Mouse (Mus musculus) left cerebral cortex, adult 8-10 months (tissue): ENCODE measurements around the gene Klhl32. TPM values are rescaled to one million over a fixed set of nuclear protein-coding genes. Genes with fewer than 3 reads are reported as not detected.
"Not testable (repeated sequence)": the region's sequence is repeated elsewhere in the genome, so short reads cannot be mapped to it uniquely, and the experiment has no call there.

Experiments
- DNase-seq, 2 experiments: peaks; one replicate each; pipeline ENCODE4 v3.0.0; 2022; ENCODE audit warnings: low spot score in 2 of 2
- total RNA-seq, 4 experiments: library from RNA; stranded (reverse); gene quantifications; 2 replicates each; pipeline ENCODE4 v1.2.4; 2022

The Klhl32 gene
- total RNA-seq, 4 experiments from 2014 or later = 15.1 to 18.5 (median 17.2) TPM

DNA sequence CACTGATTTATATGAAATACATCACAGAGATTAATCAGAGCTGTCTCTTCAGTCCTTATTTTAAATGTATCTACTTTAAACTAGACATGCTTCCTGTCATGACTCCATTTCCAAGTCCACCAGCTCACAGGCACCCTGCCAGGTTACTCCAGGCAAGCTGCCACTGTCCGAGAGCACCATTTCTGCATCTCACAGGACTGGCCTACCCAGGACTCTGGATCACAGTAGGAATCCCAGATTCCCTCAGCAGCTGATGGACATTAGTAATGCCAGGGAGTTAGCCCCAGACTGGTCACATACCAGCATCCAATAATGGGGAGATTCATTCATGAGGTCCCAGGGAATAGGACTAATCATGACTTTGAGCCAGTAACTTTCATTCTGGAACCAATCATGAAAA, 54.7 kb downstream of the Klhl32 start:
- no peak for DNase-seq

DNA sequence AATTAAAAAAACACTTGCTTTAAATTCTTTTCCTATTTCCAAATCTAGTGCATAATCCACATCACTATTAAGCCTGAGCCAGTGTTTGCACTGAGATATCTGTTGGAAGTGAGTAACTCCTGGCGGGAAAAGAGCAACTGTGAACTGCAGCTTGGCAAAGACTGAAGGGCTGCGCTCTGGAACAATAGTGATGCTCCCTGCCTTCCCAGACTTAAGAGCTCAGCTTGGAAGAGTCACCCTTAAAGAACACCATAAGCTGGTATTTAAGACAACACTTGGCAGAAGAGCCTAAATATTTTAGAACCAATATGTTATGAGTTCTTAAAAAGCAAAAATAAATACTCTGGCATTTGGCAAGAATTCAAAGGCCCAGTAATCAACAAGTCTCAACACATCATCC, 55.7 kb downstream of the Klhl32 start:
- DNase-seq = no peak

DNA sequence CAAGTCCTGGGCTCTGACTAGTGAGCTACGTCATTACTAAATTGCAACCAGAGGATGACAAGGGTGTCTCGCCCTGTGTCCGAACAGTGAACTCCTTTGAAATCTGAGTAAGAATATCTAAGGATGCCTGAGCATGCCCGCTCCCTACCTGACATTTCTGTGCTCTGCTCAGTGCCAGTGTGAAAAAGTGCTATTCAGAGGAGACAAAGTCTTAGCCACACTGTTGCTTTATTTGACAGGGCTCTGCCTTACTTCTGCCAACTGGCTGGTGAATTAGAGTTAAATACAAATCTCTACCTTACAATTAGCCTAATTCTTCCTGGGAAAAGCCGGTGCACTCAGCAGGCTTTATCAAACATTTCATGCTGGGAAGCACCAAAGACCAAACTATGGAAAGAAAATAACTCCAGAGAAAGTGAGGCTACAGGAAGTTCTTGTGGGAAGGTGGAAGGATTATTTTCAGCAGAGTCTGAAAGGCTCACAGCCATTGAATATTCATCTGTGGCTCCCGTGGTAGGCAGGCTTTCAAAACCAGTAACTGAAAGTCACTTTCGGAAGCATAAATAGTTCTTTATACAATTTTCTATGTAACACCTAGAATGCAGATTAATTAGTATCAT, 57.1 kb downstream of the Klhl32 start:
- DNase-seq = no peak

DNA sequence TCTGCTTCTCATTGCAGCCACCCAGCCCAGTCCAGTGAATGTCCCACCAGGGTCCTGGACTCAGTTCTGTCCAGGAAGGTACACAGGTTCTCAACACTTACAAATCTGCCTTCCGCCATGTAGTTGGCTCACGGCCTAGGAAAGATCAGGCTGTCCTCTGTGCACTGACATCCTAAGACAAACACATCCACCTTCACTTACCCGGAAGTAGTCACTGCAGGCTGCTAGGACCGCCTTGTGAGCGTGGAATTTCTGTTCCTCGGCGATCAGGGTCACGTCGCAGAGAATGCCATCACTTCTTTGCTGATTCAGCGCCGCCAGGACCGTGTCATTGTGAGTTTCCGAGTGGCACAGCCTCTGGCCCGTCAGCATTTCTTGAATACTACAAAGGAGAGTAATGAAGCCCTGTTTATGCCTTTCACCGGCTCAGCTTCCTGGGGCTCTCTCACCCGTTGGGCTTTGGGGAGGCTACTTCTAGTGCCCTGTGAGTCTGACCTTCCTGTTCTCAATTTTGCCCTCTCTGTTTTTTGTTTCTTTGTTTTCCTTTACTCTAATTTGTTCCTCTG, 58.4 kb downstream of the Klhl32 start:
- no peak for DNase-seq

DNA sequence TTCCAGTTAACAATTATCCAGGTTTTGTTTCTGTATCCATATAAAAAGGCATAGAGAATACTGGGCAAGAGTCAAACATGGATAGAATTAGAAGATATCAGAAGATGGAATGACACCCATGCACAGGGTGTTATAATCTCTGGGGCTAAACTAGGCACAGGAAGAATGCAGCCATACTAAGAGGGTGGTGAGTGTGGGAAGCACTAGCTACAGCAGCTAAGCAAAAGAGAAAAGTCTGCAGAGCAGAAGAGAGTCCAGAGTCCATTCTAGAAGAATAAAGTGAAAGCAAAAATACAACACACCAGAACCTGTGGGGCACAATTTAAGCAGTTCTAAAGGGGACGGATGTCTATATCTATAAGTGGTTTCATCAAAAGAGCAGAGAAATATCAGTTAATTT, 61.6 kb downstream of the Klhl32 start:
- no peak for DNase-seq

DNA sequence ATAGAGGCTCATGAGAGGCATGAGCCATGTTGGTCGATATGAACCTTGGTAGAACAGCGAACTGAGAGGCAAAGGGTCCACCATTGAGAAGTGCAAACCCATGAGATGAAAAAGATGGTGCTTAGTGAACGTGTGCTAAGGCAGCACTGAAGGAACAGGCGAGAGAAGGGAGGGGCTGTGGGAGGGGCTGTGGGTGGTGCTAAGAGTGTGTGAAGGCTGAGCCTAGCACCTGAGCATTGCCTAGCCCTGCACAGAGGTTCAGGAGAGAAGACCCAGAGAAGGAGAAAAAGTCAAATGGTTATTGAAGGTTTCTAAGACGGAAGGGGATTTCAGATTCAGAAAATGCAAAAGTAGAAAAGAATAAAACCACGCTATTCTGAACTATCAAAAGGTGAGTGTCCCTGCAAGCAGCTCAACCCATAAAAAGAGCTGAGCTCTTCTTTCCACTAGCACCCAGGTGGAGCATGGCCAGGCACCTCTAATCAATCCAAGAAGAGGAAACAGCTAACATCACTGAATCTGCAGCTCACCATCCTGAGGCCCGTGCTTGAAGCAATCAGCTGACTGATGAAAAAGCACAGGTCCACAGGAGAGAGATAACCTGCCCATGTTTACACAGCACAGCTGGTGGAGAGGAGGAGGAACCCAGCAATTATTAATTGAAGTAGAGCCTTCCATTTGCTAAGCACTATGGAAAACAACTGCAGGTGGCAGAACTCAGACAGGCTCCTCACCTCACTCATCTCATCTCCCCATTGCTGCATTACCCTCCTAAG, 65.0 kb downstream of the Klhl32 start:
- DNase-seq = no peak

DNA sequence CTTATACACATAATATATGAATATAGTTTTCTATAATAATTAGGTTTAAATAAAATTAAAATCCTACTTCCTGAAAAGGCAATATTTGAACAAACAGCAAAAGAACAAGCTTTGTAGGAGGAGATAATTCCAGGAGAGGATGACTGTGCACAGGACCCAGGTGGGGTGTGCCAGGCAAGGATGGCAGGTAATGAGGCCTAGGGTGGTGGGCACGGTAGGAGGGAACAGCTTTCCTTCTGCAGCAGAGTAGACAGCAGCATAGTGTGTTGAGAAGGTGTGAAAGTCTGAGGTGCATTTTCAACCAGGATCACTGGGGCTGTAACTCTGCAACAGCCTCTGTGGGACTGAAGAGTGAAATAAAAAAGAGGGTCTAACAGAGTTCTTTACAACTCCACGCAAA, 85.0 kb downstream of the Klhl32 start:
- no peak for DNase-seq

DNA sequence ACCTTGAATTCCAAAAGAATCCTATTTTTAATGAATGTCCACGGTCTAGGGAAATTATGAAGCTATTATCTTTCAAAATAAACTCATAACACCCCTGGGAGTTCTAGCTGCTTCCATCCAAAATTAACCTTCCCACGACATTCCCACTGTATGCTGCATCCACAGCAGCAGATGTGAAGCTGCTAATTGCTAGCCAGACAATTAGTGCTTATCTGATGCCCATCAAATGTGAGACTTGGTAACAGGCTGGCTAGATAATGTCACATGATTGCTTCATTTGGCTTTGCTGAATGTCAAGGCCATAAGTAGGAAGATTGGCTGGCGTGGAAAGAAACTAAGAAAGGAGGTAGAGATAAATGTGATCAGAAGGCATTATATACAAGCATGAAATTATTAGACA, 85.5 kb downstream of the Klhl32 start:
- DNase-seq = no peak

DNA sequence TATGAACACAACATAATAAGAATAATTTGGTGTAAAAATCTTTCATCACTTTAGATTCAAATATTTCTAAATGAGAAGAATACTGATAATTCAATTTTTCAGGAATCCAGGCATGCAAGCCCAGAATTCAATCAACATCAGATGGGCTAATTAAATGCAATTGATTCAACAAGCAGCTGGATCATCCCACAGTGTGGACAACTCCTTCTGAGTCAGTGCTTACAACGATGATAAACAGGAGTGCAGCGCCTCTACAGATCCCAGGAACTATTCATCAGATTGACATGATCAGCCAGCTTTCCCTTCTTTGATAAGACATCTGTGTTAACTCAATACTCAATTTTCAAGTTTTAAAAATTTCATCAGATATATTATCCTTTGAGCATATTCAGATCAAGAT, 86.4 kb downstream of the Klhl32 start:
- DNase-seq = no peak

DNA sequence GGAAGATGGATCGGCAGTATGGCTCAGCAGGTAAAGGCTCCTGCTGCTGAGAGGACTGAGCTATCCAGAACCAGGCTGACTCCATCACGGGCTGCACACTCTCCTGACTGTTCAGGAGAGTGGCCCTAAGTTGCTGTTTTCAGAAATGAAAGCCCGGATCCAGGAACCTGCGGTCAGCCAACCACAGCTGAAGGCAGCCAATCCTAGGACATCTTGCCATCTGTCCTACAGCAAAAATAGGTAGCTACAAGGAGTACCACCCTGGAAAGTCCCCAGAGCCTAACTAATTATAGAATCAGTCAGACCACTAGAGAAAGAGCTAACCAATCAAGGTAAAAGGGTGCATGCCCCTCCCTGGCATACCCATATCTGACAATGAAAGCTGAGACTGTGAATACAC, 87.5 kb downstream of the Klhl32 start:
- no peak for DNase-seq

DNA sequence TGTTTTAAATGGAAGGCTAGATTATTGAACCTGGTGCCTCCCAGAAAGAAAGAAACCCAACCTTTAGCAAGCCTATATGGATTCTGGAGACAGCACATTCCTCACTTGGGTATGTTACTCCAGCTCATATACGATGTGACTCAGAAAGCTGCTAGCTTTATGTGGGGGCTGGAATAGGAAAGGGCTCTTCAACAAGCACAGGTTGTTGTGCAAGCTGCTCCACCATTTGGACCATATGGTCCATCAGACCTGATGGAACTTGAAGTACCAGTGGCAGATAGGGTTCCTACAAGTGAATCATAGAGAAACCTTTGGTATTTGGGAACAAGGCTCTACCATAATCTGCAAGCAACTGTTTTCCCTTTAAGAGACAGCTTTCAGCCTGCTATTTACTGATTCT, 92.0 kb downstream of the Klhl32 start:
- DNase-seq = peak in 1 of 2 experiments; percentile 30

DNA sequence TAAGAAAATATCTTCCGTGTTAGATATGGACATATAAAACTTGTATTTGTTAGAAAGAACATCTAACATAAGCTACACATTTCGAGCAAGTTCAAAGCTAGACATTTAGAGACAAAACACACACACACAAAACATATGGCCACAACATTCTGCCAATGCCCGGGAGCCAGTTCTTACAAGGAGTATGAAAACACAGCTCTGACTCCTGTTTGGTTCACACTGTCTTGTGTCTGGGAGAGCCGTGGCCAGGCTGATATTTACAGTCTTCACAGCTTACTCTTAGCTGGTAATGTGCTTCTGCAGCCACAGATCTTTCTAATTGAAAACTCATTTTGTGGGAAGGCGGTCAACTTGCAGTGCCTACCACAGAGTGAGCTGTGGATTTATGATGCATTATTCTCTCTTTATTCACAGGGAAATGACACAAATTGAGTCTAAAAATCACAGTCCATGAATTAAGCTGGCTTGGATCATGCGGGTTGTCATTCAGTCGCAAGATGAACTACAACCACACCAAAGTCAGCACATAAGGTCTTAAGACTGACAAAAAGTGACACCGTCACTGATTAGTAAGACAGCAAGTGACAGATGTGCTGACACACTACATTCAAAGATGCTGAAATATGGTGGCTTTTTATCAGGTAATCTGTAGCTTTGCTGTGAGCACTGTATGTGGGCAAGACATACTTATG, 98.3 kb downstream of the Klhl32 start:
- DNase-seq = peak in 1 of 2 experiments; percentile 15

DNA sequence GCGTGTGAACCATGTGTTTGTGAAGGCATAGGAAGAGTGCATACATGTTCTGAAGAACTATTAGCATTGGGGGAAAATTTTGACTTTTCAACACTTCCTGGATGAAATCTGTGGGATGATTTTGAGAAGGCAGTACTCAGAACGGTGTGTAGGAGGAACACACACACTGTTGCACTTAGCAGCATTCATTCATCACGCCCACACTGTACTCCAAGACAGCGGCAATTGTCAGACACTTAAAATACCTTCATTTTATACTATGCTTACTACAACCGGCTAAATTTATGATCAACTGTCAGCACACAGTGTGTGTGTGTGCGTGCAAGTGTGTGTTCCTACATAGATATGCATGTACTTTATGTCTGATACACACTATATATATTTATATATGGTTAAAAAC, 113.8 kb downstream of the Klhl32 start:
- peak in 1 of 2 experiments; percentile 66 for DNase-seq

DNA sequence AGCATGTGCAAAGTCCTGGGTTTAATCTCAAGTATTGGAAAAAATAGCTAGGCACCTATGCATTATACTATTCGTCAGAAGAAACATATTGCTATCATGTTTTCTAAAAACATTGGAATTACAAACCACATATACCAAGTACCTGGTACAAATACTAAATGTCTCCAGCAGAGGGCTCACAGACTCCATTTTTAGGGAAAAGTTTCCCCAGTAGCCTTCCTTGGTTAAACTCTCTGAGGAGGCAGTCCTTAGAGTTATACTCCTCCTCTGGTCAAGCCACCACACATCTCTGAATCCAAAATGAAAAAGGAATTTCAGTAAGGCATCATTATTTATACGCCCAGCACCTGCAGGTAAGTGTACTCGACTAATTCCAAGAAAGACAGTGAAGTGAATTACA, 130.1 kb downstream of the Klhl32 start:
- DNase-seq = peak; percentile 10 to 13

DNA sequence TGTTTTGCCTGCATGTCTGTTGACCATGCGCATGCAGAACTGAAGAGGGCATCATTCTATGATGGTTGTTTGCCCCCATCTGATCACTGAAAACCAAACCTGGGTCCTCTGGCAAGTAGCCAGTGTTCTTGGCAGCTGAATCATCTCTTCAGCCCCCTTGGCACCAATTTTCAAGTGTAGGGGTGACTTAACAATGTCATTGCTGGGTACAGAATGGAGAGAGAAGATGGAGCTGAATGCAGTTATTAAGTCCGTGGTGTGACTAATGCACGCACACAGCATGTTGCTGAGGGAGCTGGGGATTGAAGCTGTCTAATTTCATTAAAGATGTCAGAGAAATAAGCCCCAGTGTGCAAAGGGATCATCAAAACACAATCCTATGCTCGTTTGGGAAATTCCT, 135.4 kb downstream of the Klhl32 start:
- DNase-seq = no peak

DNA sequence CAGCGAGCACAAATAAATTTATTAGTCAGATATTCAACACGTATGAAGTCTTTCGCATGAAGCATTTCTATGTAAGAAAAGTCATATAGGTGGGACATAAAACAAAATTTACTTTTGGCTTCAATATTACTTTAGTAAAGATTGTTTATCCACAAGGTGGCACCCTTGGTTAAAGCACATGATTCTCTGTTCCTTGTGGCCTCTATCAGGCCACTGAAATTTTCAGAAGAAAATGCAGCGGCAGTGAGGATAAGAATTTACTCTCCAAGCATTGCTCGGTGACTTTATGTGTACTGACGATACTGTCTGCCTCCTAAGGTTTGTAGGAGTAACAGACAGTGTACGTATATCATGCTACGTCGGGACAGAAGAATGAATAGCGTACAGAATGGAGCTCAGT, 136.6 kb downstream of the Klhl32 start:
- DNase-seq = no peak

DNA sequence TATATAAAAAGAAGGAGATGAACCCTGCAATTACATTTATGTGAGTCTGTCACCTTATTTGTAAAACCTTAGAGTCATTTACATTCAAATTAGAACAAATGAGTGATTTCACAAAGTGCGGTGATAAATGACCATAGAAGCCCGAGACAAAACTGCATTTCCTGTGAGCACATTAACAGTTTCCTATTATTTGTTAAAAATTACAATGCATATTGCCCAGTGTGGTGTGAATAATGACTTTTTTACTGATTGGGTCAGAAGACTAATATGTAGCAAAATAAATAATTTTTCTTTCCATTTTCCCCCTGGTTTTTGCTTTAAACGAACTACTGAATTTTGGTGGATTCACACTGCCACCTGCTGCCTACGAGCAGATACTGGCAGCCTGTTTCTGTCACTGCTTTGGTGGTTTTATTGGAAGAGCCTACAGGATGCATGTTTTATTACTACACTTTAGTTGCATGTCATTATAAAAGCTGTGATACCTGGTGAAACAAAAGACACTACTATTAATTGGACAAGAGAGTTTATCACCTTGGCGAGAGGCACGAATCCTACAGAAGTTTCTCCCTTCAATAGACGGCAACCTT, 152.3 kb downstream of the Klhl32 start:
- DNase-seq = no peak

DNA sequence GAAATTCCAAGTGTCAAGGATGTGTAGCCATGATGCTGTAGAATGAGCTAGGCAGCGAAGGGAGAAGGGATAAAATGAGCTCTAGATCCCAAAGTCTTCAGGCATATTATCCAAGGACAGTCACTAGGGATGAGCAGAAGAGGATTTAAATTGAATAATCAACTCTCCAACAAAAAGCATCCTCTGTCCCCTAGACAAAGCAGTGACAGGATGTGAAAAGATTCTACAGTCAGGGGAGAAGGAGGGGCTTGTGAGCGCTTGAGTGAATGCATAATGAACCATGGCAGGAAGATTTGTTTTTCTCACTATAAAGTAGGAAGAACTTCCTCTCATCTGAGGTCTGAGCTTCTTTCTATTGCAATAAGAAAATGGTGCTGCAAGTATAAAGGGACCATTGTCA, 170.8 kb downstream of the Klhl32 start:
- DNase-seq = no peak

DNA sequence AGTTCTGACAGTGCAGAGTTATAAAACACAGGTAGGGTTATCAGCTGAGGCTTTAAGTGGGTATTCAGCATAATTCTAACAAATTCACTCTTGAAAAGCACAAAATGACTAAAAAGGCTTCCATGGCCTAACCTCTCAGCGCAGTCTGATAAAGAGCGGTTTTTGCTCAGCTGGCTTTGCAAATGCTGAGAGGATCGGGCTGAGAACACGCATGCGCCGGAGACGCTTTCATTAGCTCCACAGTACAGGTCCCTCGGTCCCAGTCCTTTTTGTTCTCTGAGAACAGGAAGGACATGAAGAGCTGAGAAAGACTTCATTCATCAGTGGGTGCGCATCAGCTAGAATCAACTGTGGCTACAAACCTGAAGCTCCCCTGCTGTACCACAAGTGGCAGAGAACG, 180.9 kb downstream of the Klhl32 start:
- DNase-seq = no peak

DNA sequence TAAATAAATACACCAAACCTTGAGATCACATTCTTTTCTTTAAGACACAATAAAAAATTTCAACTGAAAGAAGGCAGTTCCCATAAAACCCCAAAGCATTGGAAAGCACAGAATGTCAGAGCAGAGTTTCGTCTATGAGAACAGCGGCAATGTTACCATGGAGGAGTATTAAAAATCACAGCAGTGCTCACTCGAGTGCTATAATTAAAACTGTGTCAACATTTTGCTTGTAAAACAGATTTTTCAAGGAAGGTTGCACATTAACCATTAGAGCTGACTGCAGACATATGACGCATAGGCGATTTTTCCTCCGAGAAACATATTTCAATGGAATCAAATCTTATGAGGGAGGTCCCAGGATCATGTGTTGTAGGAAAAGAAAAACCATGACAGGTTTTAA, 191.7 kb downstream of the Klhl32 start:
- DNase-seq = no peak

DNA sequence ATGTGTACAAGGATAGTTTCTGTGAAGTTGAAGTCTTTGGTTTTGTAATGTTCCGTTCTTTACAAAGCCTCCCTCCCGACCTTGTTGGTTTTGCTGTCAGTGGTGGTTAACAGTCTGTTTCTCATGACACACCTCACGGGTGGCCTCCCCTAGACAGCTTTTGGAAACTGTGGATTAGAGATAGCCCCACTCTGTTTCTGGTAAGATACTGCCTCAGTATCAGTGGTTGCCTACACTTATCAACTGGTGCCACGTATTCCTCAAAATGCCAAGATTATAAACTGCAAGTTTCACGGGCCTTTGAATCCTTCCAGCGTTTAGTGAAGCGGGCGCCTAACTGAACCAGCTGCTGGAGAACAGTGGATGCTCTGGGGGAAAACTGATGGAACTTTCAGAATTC, 206.2 kb downstream of the Klhl32 start:
- not testable (repeated sequence) for DNase-seq

DNA sequence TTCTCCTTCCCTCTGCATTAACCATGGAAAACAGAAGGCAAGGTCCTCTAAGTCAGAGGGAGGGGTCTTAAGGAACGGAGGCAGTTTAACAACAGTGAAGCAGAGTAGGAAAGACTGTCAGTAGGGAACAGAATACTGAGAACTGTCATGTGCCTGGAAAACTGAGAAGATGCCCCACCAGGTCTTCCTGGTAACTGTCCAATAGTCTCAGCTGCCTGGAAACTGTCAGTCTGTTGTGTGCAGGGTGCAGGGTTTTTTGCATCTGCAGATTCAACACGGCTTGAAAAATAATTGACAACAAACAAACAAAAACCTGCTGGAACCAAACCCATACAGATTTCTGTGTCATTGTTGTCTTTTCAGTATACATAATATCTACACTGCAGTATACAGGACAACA, 208.6 kb downstream of the Klhl32 start:
- no peak for DNase-seq
